Mouse (Mus musculus): ENCODE measurements at regions not wholly inside any gene's neighbourhood (a gene's known extent, or its start where the extent isn't known, plus 50 kb on each side); places are given as distances from the start of the nearest gene placed in this dataset.

DNA sequence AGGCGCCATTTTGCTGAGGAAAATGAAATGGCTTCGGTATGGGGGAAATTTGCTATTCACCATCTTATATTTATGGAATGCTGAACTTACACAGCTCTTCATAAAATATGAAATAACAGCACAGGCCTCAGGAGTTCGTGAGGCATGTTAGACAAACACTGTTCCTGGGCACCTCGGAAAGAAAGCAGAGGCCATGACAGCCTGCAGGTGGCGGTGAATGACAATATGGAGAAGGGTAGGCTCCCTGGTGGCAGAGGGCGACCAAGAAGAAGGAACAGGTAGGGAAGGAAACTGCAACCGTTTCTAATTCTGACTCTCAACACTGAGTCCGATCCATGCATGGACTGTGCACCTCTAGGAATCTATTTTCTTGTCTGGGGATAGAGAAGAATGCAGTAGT lies 553.6 kb upstream of the Tmpo start:
- no peak for DNase-seq (ENCODE audit: low spot score in 2 of 2)

DNA sequence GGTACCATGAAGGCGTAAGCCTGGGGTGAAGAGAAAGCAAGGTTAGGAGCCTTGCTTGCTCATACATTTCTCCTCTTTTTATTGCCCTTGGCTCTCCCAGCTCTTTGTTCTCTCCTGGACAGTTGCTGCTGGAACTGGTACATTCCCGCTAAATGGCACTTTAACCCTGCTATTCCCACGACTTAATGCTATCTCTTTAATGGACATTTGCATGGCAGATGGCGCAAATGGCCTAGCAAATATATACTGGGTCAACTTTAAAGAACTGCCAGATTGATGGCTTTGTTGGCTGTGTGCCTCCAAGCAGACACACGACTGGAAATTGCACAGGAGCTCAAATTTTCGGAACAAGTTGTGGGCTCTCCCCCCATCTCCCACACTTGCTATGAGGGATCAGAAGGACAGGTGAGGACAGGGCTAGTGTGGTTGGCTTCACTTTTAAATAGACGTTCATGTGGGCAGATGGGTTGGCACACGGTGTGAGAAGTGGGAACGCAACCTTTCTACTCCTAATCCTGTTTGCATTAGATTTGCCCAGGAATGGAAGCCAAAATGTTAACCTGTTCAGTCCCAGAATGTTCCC lies 551.0 kb upstream of the Tmpo start:
- no peak for DNase-seq (ENCODE audit: low spot score in 2 of 2)

DNA sequence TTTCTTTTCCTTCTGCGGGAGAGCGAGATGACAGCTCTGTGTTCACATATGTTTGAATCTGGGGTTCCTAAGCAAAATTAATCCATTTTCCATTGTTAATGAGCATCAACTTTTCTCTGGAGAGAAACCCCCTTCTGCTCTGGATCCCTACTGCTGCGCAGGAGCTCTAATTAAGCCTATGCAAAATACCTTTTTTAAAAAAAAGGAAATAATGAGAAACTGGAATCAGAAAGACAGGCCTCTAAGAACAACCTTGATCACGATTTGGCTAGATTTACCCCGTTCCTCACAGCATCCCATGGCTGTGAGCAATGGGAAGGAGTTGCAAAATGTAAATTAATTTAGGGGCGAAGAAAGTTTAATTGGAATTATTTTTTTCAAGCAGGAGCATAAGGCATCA lies 548.9 kb upstream of the Tmpo start:
- DNase-seq (ENCODE audit: low spot score in 2 of 2) = no peak

DNA sequence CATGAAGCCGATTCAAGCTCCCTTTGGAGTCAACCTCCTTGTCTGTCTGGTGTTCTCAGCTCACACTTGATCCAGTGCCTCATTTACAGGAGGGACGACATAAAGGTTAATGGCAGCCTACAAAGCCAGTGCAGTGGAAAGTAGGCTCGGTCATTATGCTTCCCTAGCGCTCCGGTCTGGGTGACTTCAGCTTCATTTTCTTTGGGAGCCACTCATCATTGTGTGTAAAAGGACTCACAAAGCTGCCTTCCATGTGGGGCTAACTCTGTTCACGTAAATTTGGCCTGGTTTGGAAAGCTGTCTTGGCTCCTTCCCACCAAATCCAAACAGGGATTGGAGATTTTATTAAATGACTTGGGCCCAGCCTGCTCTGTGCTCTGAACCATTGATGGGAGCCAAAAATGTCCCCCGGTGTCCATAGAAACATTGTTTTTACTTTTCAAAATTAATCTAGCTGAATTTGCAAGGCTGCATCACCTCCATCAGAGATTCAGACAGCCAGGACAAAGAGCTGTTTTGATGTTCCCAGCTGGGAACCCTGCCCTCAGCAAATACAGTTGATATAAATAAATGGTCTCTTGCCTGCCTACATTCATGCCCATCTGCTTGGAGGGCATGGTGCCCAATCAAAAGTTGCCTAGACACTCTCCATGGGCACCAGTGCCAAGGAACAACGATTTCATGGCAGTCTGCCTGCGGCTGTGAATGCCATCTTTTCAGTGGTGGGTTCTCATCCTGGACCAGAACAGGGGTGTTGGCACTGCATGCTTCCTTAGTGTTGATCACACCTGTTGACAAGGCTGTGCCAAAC lies 538.7 kb upstream of the Tmpo start:
- DNase-seq (ENCODE audit: low spot score in 2 of 2) = peak; percentile 83 to 90

DNA sequence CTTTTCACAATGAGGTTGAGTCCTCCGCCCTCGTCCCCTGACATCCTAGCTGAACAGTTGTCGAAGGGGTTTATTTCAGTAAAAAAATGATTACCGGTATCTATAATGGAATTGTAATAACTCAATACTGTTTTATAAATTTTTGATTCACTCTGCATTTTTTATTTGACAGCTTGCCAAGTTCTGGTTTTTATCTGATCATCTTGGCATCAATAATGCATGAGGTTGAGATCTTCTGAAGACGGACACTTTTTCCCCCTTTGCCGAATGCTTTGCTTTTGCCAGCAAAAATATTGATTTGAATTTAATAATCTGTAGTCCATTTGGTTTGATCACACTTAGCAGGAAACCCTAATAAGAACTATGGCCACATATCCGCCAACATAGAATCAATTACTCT lies 535.5 kb upstream of the Tmpo start:
- DNase-seq (ENCODE audit: low spot score in 2 of 2) = no peak

DNA sequence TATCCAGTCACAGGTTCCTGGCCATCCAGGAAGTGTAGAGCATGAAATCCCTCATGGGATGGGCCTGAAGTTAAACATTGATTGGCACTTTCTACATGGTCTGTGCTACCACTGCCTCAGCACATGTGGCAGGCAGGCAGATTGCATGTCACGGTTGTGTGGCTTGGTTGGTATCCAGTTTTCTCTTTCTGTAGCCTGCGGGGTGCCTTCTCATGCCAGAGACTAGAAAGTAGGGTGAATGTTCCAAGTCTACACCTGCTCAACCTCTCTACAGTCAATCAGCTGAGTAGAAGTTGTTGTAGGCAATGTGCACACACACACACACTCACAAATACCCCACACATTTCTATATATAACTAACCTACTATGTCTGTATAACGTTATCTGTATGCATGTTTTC lies 533.5 kb upstream of the Tmpo start:
- no peak for DNase-seq (ENCODE audit: low spot score in 2 of 2)

DNA sequence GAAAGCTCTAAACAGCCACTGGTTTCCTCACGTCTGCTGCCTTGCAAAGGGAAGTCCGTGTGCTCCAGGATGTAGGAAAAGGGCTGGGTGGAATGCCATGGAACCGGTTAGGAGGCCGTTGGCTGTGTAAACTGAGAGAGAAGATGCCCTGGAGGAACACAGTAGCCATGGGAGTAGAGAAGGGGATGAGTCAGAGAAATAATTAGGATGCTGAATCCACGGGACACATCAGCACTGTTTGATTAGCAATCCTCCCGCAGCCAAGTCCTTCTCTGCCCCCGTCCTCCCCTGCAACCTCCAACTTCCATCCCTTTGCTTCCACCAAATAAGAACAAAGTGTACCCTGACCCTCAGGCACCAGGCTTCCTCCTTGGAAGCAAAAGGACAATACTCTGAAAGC lies 532.4 kb upstream of the Tmpo start:
- DNase-seq (ENCODE audit: low spot score in 2 of 2) = no peak

DNA sequence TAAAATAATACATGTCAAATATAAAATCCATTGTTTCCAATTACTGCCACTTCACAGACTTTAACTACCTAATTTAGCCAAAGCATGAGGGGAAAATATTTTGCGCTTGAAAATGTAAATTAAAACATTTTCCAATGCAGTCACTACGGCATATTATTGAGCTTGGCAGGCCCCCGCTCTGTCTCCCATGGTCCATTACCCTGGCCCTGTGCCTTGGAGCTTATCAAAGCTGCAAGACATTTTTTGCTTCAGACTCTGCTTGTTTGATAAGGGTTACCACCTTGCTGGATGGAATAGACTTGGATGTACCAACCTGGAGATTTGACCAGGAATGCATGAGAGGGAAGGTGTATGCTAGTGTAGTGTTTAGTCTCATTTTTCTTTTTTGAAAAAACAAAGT lies 525.7 kb upstream of the Tmpo start:
- DNase-seq (ENCODE audit: low spot score in 2 of 2) = no peak

DNA sequence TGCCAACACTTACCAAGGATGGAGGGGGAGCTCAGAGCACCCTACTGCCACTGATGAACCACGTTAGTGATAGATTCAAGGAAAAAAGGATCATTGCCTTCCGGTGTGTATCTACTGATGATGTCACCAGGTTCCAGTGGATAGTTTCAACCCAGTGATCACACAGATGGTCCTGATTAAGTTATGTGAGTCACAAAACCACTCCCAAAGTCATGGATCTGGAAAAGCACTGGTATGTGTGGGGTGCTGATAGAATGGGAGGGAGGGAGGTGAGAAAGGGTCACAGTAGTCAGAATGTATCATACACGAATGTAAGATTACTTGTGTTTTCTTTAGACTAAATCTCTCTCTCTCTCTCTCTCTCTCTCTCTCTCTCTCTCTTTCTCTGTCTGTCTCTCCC lies 523.6 kb upstream of the Tmpo start:
- DNase-seq (ENCODE audit: low spot score in 2 of 2) = no peak

DNA sequence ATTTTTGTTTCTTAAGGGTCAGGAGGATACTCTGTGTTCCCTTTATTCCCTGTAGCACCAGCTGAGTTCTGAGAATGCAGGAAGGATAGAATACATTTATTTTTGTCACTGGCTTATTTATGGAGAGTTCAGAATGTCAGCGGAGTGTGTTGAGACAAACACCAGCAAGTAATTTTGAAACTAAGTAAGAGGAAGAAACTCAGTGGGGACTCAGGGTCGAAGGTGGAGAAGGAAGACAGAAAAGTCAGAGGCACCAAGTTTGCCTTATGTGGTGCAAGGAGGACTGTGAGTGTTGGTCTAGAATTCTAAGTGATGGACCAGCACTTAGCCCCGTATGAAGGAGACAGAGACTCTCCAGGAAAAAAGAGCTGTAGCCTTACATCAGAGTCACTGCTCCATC lies 520.7 kb upstream of the Tmpo start:
- DNase-seq (ENCODE audit: low spot score in 2 of 2) = no peak

DNA sequence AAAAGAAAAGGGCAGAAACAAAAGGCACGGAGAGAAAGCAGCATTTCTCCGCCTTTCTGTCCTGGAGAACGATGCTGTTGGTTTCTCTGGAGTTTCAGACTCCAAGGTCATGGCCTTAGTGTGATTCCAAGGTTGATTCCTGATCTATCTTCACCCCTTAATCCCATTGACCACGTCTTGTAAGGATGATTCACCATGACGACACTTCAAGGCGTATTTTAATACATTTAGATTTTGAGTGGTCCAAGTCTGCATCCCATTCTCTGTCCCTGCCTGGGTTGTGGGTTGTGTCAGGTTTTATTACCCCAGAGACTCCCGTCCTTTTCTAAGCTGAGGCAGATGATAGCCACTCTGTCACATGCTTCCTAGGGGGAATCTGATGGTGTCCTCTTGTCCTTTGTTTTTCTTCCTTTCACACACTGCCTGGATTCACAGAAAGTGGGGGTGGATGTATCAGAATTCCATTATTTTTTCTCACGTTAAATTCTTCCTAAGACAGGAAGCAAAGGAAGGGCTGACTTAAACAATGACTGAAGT lies 505.0 kb upstream of the Tmpo start:
- DNase-seq (ENCODE audit: low spot score in 2 of 2) = no peak

DNA sequence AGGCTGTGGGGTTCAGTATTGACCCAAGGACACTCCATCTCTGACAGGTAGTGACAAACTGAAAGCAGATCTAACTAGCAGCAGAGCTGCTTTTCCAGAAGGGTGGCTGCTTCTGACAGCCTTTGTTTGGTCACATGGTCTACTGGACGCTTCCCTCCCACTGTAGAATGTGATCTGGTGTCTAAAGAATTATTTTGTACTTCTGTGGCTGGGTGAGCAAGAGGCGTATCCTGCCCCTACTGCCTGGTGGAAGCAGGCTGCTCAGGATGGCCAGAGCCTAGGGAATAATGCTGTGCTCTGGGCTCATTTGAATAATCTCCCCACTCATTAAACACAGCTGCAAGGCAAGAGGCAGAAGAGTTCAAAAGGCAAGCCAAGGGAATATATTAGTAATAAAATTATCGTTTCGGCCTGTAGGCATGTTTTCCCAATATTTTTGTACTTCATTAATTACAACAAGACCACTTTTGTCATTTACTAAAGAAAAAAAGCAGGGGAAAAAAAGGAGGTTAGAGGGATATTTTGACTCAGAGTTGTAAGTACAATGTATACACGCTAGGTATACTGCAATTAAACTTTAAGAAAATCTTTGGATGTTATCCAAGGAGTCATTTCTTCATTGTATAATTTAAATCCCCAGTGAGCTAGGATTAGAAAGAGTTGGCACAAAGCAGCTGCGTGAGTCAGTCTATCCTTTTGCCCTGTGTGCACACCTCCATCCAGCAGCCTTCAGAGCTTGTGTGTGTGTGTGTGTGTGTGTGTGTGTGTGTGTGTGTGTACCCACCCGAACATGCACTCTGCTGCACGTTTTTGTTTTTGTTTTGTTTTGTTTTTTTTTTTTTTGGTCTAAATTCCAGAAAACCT lies 504.3 kb upstream of the Tmpo start:
- no peak for DNase-seq (ENCODE audit: low spot score in 2 of 2)

DNA sequence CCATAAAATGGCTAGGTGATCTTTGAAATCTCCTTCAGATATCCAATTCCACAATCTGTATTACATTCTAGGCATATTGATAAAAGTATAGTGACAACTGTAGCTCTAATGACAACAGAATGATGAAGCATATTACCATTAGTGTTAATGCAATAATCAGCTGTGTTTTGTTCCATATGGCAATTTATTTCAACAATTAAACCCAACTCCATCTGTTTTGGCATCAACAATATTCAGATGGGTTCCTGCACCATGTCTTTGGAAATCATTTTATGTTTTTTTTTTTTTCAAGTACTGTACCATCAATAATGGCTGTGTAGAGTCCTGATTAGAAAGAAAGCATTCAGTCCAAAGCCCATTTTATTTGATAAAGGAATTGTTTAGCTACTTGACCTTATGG lies 498.5 kb upstream of the Tmpo start:
- no peak for DNase-seq (ENCODE audit: low spot score in 2 of 2)

DNA sequence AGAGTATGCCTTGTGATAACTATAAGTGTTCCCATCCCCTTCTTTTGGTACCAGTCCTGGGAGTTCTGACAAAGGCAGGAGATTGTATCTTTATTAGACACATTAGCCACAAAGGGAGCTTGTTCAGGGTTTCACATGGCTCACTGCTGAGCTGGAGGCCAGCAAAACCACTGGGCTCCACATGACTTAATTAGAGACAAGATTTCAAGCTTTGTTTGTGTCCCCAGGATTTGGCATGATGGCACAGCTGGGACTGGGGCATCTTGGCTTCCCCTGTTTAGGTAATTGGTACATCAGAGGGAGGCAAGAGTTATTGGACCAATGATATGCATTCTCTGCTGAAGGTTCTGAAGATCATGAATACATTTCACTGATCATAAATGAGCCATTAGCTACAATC lies 456.8 kb upstream of the Tmpo start:
- no peak for DNase-seq (ENCODE audit: low spot score in 2 of 2)

DNA sequence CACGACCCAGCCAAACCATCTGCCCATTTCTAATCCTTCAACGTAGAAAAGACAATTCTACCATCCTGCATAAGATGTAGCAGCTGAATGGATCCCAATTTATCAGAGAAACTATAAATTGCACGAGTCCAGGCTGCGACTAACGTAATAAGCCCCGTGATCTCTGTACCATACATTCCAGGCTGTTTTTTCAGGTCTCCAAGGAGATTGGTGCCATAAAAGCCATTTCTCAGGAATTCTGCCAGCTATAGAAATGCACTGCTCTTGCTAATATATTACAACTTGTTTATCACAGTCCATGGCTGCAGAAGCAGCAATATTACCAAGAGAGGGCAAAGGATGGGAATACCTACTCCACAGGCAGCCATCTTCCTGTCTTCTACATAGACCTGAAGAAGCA lies 447.6 kb upstream of the Tmpo start:
- no peak for DNase-seq (ENCODE audit: low spot score in 2 of 2)

DNA sequence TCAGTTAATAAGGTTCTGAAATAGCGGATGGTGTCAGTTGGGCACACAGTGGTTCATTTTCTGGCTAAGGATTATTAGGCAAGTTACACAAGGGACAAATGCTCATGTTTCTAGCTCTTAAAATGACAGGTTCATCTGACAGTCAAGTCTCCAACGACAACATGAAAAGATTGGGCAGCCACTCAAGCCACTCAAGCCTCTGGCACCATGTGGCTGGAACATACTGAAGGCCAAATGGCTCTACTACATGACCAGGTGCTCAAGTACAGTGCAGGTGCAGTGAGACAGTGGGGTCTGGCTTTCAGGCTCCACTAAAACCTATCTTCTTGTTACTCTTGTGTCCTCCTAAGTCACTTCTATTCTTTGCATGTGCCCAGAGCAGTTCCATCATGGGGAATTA lies 441.2 kb upstream of the Tmpo start:
- DNase-seq (ENCODE audit: low spot score in 2 of 2) = no peak

DNA sequence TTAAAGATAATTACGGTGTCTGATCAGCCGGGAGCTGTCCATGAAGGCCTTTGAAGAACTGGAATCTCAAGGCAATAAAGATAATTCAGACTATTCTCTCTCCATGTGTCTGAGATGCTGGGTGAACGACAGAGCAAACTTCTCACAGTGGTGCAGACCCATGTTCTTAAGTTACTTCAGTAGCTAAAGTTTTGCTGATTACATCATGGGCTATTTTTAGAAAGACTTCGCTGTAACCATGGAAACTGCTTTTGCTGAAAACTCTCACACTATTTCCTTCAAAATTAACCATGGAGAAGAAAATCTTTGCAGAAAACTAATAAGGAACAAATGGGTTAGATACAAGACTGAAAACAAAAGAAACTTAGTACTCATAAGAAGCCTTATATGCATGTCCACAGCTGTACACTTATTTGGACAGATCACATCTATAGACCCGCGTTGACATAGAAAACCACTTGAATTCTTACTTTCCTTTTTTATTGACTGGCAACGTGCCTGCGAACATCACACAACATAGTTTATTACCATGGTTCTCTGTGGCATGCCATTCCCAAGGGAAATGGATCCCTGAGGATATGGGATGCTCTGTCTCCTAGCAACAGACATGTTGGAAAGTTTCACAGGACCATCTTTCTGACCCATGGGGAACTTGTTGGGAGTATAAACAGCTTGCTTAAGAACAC lies 432.8 kb upstream of the Tmpo start:
- DNase-seq (ENCODE audit: low spot score in 2 of 2) = no peak

DNA sequence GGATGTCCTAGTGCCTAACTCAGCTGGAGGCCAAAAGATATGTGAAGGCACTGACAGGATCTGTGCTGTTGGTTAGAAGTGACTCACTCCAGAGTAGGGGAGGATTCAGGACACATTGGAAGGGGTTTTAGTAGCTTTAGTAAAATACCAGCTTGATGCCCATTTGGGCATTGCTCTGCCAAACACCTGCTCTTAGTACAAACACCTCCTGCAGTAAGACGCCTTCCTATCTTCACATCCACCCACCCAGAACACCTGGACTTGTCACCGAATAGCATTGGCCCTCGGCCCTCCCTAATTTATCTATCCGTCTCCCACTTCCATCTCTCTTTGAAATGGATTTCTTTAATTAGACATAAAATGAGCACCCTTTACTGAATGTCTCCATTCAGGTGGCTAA lies 430.9 kb upstream of the Tmpo start:
- DNase-seq (ENCODE audit: low spot score in 2 of 2) = peak; percentile 18 to 21

DNA sequence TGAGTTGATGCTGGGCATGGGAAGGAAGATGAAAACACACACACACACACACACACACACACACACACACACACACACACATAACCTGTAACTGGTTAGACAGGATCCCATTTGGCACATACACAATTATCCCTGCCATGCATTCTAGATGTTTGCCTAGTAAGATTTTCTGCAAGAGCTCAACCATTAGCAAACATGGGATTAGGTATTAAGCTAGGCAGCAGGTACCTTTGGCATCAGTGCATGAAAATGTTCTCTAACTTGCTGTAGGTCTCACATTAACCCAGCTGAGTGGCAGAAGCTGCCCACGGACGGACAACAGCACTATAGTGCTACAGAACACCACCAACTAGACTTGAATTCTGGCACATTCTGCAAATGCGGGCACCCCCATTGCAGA lies 413.8 kb upstream of the Tmpo start:
- DNase-seq (ENCODE audit: low spot score in 2 of 2) = no peak

DNA sequence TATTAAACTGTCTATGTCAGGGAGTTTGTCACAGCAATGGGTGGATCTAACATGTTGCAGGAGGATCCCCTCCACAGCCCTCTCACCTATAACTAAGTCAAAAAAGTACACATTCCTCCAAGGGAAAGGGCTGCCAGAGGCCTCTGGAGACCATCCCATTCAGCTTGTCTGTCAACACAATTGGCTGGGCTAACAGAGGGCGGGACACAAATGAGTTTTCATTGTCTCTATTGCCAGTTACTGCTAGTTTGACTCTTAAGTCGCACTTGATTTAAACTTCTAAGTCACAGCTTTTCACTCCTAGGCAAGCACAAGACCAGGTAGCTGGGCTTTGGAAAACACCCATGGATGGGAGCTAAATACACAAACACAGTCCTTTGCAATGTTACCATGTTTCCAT lies 412.3 kb upstream of the Tmpo start:
- no peak for DNase-seq (ENCODE audit: low spot score in 2 of 2)

DNA sequence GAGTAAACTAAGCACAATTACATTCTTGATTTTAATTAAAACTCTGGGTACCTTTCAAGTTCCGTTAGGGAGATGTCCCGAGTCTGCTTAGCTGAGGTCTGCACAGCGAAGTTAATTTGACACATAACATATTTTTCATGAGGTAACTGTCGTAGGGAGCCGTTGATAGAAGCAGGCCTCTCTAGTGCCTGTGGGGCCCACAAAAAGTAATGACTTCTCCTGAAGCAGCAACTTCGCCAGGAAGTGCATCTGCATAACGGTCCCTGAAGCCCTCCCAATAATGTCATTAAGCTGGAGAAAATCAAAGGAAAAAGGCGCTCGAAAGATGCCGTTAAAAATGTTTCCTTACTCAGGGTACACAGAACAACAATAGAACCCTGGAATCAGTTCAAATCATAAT lies 410.7 kb upstream of the Tmpo start:
- DNase-seq (ENCODE audit: low spot score in 2 of 2) = no peak

DNA sequence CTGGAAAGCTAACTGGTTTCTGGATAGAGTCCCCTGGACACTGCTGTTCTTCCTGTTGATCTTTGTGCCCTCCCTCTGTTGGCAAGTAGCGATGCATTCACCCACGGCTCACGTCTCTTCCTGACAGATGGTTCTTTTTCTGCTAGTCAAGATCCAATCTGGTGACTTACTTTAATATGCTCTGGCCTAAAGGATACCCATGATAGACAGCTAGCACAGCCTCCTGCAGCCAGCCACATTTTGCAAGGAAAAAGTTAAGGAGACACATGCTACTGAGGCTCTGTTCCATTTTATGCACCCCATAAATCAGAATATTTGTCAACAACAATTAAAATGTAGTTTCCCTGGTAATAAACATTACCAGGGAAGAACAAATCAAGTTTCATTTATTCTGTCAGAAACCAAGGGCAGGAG lies 410.3 kb upstream of the Tmpo start:
- DNase-seq (ENCODE audit: low spot score in 2 of 2) = no peak

All from layer of hippocampus, adult 8-10 months (tissue).